Mouse (Mus musculus) cerebellum, adult 2 months (tissue): Measurements from ENCODE around the gene Ak9. TPM values are rescaled to one million over a fixed set of nuclear protein-coding genes. Genes with fewer than 3 reads are reported as not detected.

ENCODE experiments used
- DNase-seq, 2 experiments: peaks; one replicate each; pipeline ENCODE4 v3.0.0; 2021
- H3K27ac ChIP-seq: fragments of 200-500 bp; 2 replicates; pipeline ENCODE4 v1.5.1; 2012; ENCODE audit warnings: low read length, control low read depth, inconsistent platforms; ENCODE audit not compliant: insufficient read depth
- H3K27me3 ChIP-seq: fragments of 200-500 bp; 2 replicates; pipeline ENCODE4 v1.6.1; 2012; ENCODE audit warnings: inconsistent platforms, mild to moderate bottlenecking, low read length, moderate library complexity; ENCODE audit not compliant: control insufficient read depth, insufficient read depth
- H3K4me1 ChIP-seq: fragments of 200-500 bp; 2 replicates; pipeline ENCODE4 v1.6.1; 2011; ENCODE audit warnings: low read length; ENCODE audit not compliant: control insufficient read depth, insufficient read depth
- H3K4me3 ChIP-seq: fragments of 200-500 bp; replicated peaks from 2 replicates; pipeline ENCODE3; 2011; ENCODE audit warnings: mild to moderate bottlenecking, low read depth, low read length, control low read depth; ENCODE audit not compliant: insufficient read depth
- CTCF ChIP-seq: fragments of 200-500 bp; IDR thresholded peaks from 2 replicates; pipeline ENCODE4 v1.5.1; 2011; ENCODE audit warnings: low read depth, mild to moderate bottlenecking, control low read depth, low read length, moderate library complexity, borderline replicate concordance; ENCODE audit not compliant: insufficient read depth
- POLR2A ChIP-seq: fragments of 200-500 bp; IDR thresholded peaks from 2 replicates; pipeline ENCODE4 v1.6.1; 2011; ENCODE audit warnings: low read length, control low read depth, borderline replicate concordance; ENCODE audit not compliant: insufficient read depth
- WGBS: fragments of 180-500 bp; shearing (Covaris S2); methylation state at CpG from one replicate; pipeline ENCODE4 v1.1.7; 2018; 5-methylcytosine and 5-hydroxymethylcytosine counted together
- polyA plus RNA-seq: library from polyadenylated mRNA; depleted of rRNA; stranded (reverse); fragments of >200 nt; gene quantifications from 2 replicates; pipeline ENCODE4 v1.2.3, GENCODE M21; 2012

Gene Ak9
- polyA plus RNA-seq, 1 experiment: 0.07 TPM

- DNase-seq: no peak
- peaks cover 5% of the 10 kb centered on the region for H3K4me1 ChIP-seq
- peak overlapping the region; percentile 86 for H3K4me3 ChIP-seq
- TF ChIP-seq CTCF (no peak), POLR2A (no peak)
- H3K27ac ChIP-seq: 0 out of 2 replicates have a peak overlapping the region, but pooled peaks have one; percentile 60
- no peaks in the 10 kb centered on the region for H3K27me3 ChIP-seq
- 50% methylated on average over 18 of the region's 18 CpGs for WGBS
These were observed 147.2 kb downstream of the Ak9 start for GRCm38 (mm10) chr10:41450780-41451522.

GRCm38 (mm10) chr10:41451656-41452055, 147.9 kb downstream of the Ak9 start:
- H3K27ac ChIP-seq: no peak overlapping the region
- DNase-seq: peak in 1 of 2 experiments; percentile 23
- H3K4me1 ChIP-seq: peaks cover 5% of the 10 kb centered on the region
- H3K4me3 ChIP-seq: no peak overlapping the region
- H3K27me3 ChIP-seq: no peaks in the 10 kb centered on the region
- TF ChIP-seq POLR2A: no peak
- no peak for TF ChIP-seq CTCF
- 97% methylated on average over 9 of the region's 9 CpGs for WGBS

DNA sequence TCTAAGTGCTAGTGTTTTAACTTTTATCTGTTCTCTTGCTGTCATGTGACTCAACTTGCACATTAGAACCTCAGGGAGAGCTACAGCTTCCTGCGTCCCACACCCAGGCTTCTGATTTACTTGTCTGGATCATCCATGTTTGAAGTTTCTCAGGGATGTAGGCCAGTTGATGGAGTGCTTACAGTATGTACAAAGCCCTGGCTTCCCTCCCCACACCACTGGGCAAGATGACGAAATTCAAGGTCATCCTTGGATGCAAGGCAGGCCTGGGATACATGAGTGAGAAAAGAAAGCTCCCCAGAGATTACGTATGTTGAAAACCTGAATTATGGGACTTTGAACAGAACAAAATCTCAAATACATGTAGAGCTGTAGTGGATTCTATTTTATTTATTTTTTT, 149.0 kb downstream of the Ak9 start:
- Histone ChIP-seq H3K4me3 (no peak overlapping the region), H3K27me3 (no peaks in the 10 kb centered on the region), H3K4me1 (peaks cover 5% of the 10 kb centered on the region), H3K27ac (no peak overlapping the region)
- 82% methylated on average over 3 of the region's 3 CpGs for WGBS
- no peak for TF ChIP-seq POLR2A
- no peak for TF ChIP-seq CTCF
- no peak for DNase-seq

DNA sequence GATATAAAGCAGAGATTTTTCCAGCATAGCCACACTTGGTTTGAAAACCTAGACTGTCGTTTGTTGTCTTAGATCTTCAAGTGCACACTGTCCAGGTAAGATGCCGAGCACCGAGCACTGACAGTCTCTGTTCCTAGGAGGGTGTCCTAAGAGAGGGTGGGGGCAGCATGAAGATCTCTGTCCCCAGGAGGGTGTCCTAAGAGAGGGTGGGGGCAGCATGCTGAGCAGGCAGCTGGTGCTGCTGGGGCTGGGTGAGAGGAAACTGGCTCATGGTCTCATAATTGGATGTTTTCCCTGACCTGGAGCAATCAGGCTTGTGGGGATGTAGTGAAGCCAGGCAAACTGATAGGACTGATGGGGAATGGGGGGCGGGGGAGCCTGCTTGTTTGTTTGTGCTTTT, 156.2 kb downstream of the Ak9 start:
- peaks cover 14% of the 10 kb centered on the region for H3K4me1 ChIP-seq
- no peak overlapping the region for H3K27ac ChIP-seq
- TF ChIP-seq CTCF (no peak), POLR2A (no peak)
- no peak overlapping the region for H3K4me3 ChIP-seq
- 26% methylated on average over 4 of the region's 4 CpGs for WGBS
- H3K27me3 ChIP-seq: no peaks in the 10 kb centered on the region
- DNase-seq: peak in 1 of 2 experiments; percentile 32

DNA sequence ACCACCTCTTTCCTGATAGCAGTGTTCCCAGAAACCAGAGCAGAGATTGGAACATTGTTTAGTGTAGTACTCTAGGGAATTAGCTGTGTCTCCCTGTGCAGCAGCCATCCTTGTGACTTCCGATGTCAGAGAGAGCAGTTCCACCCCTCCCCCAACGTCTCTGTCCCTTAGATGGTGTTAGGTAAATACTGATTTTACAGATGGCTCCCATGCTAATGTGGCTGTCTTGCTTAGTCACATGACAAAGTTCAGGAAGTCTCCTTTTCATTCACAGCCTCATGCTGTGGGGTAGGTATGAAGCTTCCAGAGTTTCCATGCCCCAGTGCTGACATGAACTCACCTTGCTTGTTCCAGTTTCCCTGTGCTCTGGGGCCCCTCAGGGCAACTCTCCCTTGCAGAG, 156.7 kb downstream of the Ak9 start:
- DNase-seq: no peak
- Histone ChIP-seq H3K4me3 (no peak overlapping the region), H3K27me3 (no peaks in the 10 kb centered on the region), H3K27ac (no peak overlapping the region), H3K4me1 (peaks cover 14% of the 10 kb centered on the region; the same call in 1 of the 2 replicates)
- no peak for TF ChIP-seq POLR2A
- 25% methylated on average over 2 of the region's 2 CpGs for WGBS

GRCm38 (mm10) chr10:41461057-41461722, 157.4 kb downstream of the Ak9 start:
- H3K27ac ChIP-seq: no peak overlapping the region

DNA sequence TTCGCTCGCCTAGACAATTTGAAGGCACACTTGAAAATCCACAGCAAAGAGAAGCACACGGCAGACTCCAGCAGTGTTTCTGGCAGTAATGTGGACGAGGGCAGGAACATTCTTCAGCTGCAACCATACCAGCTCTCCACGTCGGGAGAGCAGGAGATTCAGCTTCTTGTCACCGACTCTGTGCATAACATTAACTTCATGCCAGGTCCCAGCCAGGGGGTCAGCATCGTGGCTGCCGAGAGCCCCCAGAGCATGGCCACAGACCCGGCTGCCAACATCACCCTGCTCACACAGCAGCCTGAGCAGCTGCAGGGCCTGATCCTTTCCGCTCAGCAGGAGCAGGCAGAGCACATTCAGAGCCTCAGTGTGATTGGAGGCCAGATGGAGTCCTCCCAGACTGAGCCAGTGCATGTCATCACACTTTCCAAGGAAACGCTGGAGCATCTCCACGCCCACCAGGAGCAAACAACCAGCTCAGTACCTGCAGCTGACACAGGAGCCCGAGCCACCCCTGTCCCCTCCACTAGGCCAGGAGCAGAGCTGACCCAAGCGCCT, 160.7 kb downstream of the Ak9 start:
- TF ChIP-seq POLR2A: no peak
- TF ChIP-seq CTCF: no peak
- no peak for DNase-seq
- H3K4me3 ChIP-seq: no peak overlapping the region
- 27% methylated on average over 15 of the region's 15 CpGs for WGBS
- no peak overlapping the region for H3K27ac ChIP-seq
- H3K4me1 ChIP-seq: peaks cover 14% of the 10 kb centered on the region; the same call in 1 of the 2 replicates
- no peaks in the 10 kb centered on the region for H3K27me3 ChIP-seq

More at GRCm38 (mm10) chr10:41461057-41461722, 157.4 kb downstream of the Ak9 start:
- WGBS: 76% methylated on average over 3 of the region's 3 CpGs
- peaks cover 14% of the 10 kb centered on the region; the same call in 1 of the 2 replicates for H3K4me1 ChIP-seq
- no peak for DNase-seq
- TF ChIP-seq POLR2A: no peak
- TF ChIP-seq CTCF: no peak
- H3K4me3 ChIP-seq: no peak overlapping the region
- H3K27me3 ChIP-seq: no peaks in the 10 kb centered on the region
